Mouse (Mus musculus) G1E (cell line): Measurements from ENCODE around the gene Gm13539. TPM values are rescaled to one million over a fixed set of nuclear protein-coding genes. Genes with fewer than 3 reads are reported as not detected.

Experiments
- ATAC-seq: 2 replicates; pipeline ENCODE4 v1.8.0; 2016; ENCODE audit warnings: mild to moderate bottlenecking; ENCODE audit not compliant: insufficient number of reproducible peaks, poor library complexity, low FRiP score, severe bottlenecking; ENCODE audit errors: extremely low read depth
- DNase-seq: peaks from one replicate; pipeline ENCODE4 v3.0.0; 2012; ENCODE audit warnings: low spot score
- H3K27me3 ChIP-seq: 2 replicates; pipeline ENCODE4 v1.6.1; 2012; ENCODE audit warnings: mild to moderate bottlenecking, low read length, inconsistent platforms; ENCODE audit not compliant: insufficient read depth
- H3K36me3 ChIP-seq: replicated peaks from 2 replicates; pipeline ENCODE3; 2012; ENCODE audit warnings: mild to moderate bottlenecking, inconsistent platforms
- H3K4me1 ChIP-seq: 2 replicates; pipeline ENCODE4 v1.6.1; 2012; ENCODE audit warnings: low read depth, low read length, inconsistent platforms, mixed read lengths; ENCODE audit not compliant: insufficient read depth
- H3K4me3 ChIP-seq: 2 replicates; pipeline ENCODE4 v1.5.1; 2012; ENCODE audit warnings: low read depth, mild to moderate bottlenecking, inconsistent platforms, low read length, moderate library complexity, mixed read lengths
- H3K9me3 ChIP-seq: replicated peaks from 2 replicates; pipeline ENCODE4 v1.6.1; 2012; ENCODE audit warnings: inconsistent platforms
- CTCF ChIP-seq: IDR thresholded peaks from 2 replicates; pipeline ENCODE4 v1.5.1; 2012; ENCODE audit warnings: low read depth, low read length, inconsistent platforms, mixed read lengths
- GATA1 ChIP-seq: IDR thresholded peaks from 2 replicates; pipeline ENCODE4 v1.6.1; 2012; ENCODE audit warnings: borderline replicate concordance, low read length, inconsistent platforms, mixed read lengths
- GATA2 ChIP-seq: IDR thresholded peaks from 2 replicates; pipeline ENCODE4 v1.6.1; 2012; ENCODE audit warnings: low read depth, low read length, inconsistent platforms, borderline replicate concordance
- POLR2AphosphoS5 ChIP-seq: IDR thresholded peaks from 2 replicates; pipeline ENCODE4 v1.6.1; 2012; ENCODE audit warnings: low read depth, low read length, inconsistent platforms; ENCODE audit not compliant: insufficient replicate concordance
- TAL1 ChIP-seq: conservative IDR thresholded peaks from 2 replicates; pipeline ENCODE4 v1.6.1; 2012; ENCODE audit warnings: low read depth, low read length, inconsistent platforms, mixed read lengths
- polyA plus RNA-seq: library from polyadenylated mRNA; stranded (reverse); fragments of >175 nt; gene quantifications from 2 replicates; pipeline ENCODE4 v1.2.3, GENCODE M21; 2012
- total RNA-seq, 2 experiments: library from RNA; stranded (forward) in 1 of 2; stranded (reverse) in 1 of 2; fragments of 200-1000 nt in 1 of 2; fragments of >200 nt in 1 of 2; fragmentation: Nextera tagmentation in 1 of 2; gene quantifications; 2 replicates each; pipeline ENCODE4 v1.2.3; 2014 to 2017

Gene Gm13539
- total and polyA plus RNA-seq, 3 experiments, result not detected

- H3K9me3 ChIP-seq, result no peaks in the 10 kb centered on the region
- no peaks in the 10 kb centered on the region for H3K4me1 ChIP-seq
- TF ChIP-seq GATA2, result no peak
- no peak overlapping the region for H3K4me3 ChIP-seq
- no peaks in the 10 kb centered on the region for H3K36me3 ChIP-seq
- ATAC-seq (no peak), DNase-seq (no peak)
- H3K27me3 ChIP-seq, result peaks cover 4% of the 10 kb centered on the region
These were observed 1.1 kb upstream of the Gm13539 start for GRCm38 (mm10) chr2:25780921-25781320.

- DNase-seq, result no peak
- H3K4me3 ChIP-seq, result no peak overlapping the region
- peaks cover 2% of the 10 kb centered on the region; the same call in 1 of the 2 replicates for H3K27me3 ChIP-seq
- no peaks in the 10 kb centered on the region for H3K36me3 ChIP-seq
- ATAC-seq, result no peak
- no peaks in the 10 kb centered on the region for H3K9me3 ChIP-seq
- no peak for TF ChIP-seq GATA1
- no peak for TF ChIP-seq TAL1
- no peak for TF ChIP-seq GATA2
- TF ChIP-seq POLR2AphosphoS5, result no peak
- no peak for TF ChIP-seq CTCF
- no peaks in the 10 kb centered on the region for H3K4me1 ChIP-seq
These were observed 3.7 kb downstream of the Gm13539 start for GRCm38 (mm10) chr2:25785573-25786322.

- H3K4me1 ChIP-seq, result no peaks in the 10 kb centered on the region
- TF ChIP-seq TAL1, result no peak
- TF ChIP-seq GATA1, result no peak
- no peak for TF ChIP-seq POLR2AphosphoS5
- TF ChIP-seq GATA2, result no peak
- no peak for TF ChIP-seq CTCF
- no peaks in the 10 kb centered on the region for H3K36me3 ChIP-seq
- peaks cover 2% of the 10 kb centered on the region; the same call in 1 of the 2 replicates for H3K27me3 ChIP-seq
- H3K9me3 ChIP-seq, result no peaks in the 10 kb centered on the region
- DNase-seq (no peak), ATAC-seq (no peak)
- H3K4me3 ChIP-seq, result no peak overlapping the region
These were observed 7.0 kb downstream of the Gm13539 start for GRCm38 (mm10) chr2:25789092-25789491.

- H3K27me3 ChIP-seq, result peaks cover 7% of the 10 kb centered on the region
- no peaks in the 10 kb centered on the region for H3K4me1 ChIP-seq
- DNase-seq (no peak), ATAC-seq (no peak)
- TF ChIP-seq TAL1 (no peak), GATA1 (no peak), GATA2 (no peak), CTCF (no peak), POLR2AphosphoS5 (no peak)
- H3K9me3 ChIP-seq, result no peaks in the 10 kb centered on the region
- no peak overlapping the region for H3K4me3 ChIP-seq
- H3K36me3 ChIP-seq, result no peaks in the 10 kb centered on the region
These were observed 15.6 kb downstream of the Gm13539 start for GRCm38 (mm10) chr2:25797635-25798034.

- no peaks in the 10 kb centered on the region for H3K4me1 ChIP-seq
- H3K36me3 ChIP-seq, result no peaks in the 10 kb centered on the region
- H3K4me3 ChIP-seq, result no peak overlapping the region
- peaks cover 7% of the 10 kb centered on the region for H3K27me3 ChIP-seq
- ATAC-seq (no peak), DNase-seq (no peak)
- no peak for TF ChIP-seq CTCF
- TF ChIP-seq GATA2, result no peak
- TF ChIP-seq GATA1, result no peak
- no peak for TF ChIP-seq TAL1
- TF ChIP-seq POLR2AphosphoS5, result no peak
- no peaks in the 10 kb centered on the region for H3K9me3 ChIP-seq
These were observed 16.0 kb downstream of the Gm13539 start for GRCm38 (mm10) chr2:25798065-25798464.

- TF ChIP-seq TAL1, result no peak
- no peak for TF ChIP-seq GATA1
- TF ChIP-seq POLR2AphosphoS5, result no peak
- TF ChIP-seq CTCF, result no peak
- no peak for TF ChIP-seq GATA2
- H3K9me3 ChIP-seq, result no peaks in the 10 kb centered on the region
- H3K4me3 ChIP-seq, result no peak overlapping the region
- ATAC-seq, result no peak
- no peaks in the 10 kb centered on the region for H3K4me1 ChIP-seq
- DNase-seq, result no peak
- peaks cover 12% of the 10 kb centered on the region for H3K27me3 ChIP-seq
- no peaks in the 10 kb centered on the region for H3K36me3 ChIP-seq
These were observed 29.7 kb downstream of the Gm13539 start for GRCm38 (mm10) chr2:25811711-25812110.
